Mouse (Mus musculus) cerebellum, adult 2 months (tissue): ENCODE measurements around the gene 1810046K07Rik.
A peak's percentile ranks its signal among the peaks of the same experiment; 100 is the strongest.

ENCODE experiments used
- CTCF ChIP-seq: fragments of 200-500 bp; IDR thresholded peaks from 2 replicates; pipeline ENCODE4 v1.5.1; 2011; ENCODE audit warnings: low read depth, mild to moderate bottlenecking, control low read depth, low read length, moderate library complexity, borderline replicate concordance; ENCODE audit not compliant: insufficient read depth
- POLR2A ChIP-seq: fragments of 200-500 bp; IDR thresholded peaks from 2 replicates; pipeline ENCODE4 v1.6.1; 2011; ENCODE audit warnings: low read length, control low read depth, borderline replicate concordance; ENCODE audit not compliant: insufficient read depth

GRCm38 (mm10) chr9:51278500-51279381, 50.0 kb downstream of the 1810046K07Rik start, which contains the start of gene Colca2:
- TF ChIP-seq POLR2A = no peak
- TF ChIP-seq CTCF = peak; percentile 4; the same call in 1 of the 2 replicates
